Mouse (Mus musculus): ENCODE measurements around the gene Rpgrip1l.

GRCm38 (mm10) chr8:91338389-91339154 is 25.5 kb upstream of the Rpgrip1l start:
- no peak for TF ChIP-seq CTCF (IDR thresholded peaks at IDR 0.05; ENCODE audit: borderline replicate concordance, control insufficient read depth, extremely low read depth, insufficient read depth, low read length, poor library complexity)
- TF ChIP-seq POLR2A (IDR thresholded peaks at IDR 0.05; ENCODE audit: control insufficient read depth, extremely low read depth, insufficient read depth, low read length, poor library complexity): no peak
